Mouse (Mus musculus) right cerebral cortex, postnatal 10 days (tissue): ENCODE results near the gene Hif3a.

Experiments
- DNase-seq, 2 experiments: peaks; one replicate each; pipeline ENCODE4 v3.0.0; 2021; ENCODE audit warnings: low spot score in 2 of 2

Hif3a gene

DNA sequence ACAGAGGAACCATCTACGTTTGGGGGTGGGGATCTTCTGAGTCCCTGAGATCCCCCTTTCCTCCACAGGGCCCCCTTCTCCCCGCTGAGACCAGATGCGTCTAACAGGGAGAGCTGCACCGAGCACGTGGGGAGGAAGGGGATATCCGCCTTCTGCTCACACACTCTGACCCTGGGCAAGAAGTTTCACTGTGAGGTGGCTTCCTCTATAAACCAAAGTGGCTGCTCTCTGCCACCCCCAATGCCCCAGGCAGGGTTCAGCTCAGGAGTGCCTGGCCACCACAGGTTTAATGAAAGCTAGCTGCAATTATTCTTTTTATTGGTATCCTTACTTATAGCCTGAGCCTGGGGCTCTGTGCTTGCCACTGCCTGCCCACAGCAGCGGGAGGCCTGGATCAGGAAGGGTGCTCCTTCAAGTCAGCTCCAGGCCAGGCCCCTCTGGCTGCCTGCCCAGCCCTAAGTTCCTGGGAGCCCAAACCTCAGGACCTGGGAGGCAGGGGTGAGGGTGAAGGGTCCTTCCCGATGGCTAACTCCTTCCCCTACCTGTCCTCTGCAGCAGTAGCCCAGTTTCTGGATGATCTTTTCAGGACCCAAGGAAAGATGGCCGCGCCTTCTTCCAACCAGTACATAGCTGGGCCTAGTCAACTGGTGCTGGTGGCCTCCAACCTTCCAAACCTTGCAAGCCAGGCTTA lies 37.3 kb downstream of the Hif3a start:
- DNase-seq: no peak

GRCm38 (mm10) chr7:17024141-17024540 lies 38.1 kb downstream of the Hif3a start:
- DNase-seq: no peak

GRCm38 (mm10) chr7:17023701-17024100 lies 38.5 kb downstream of the Hif3a start:
- no peak for DNase-seq

- DNase-seq: no peak
Observed at GRCm38 (mm10) chr7:17022176-17022575, 40.1 kb downstream of the Hif3a start.

- DNase-seq: no peak
Observed at GRCm38 (mm10) chr7:17019426-17020166, 42.6 kb downstream of the Hif3a start.

DNA sequence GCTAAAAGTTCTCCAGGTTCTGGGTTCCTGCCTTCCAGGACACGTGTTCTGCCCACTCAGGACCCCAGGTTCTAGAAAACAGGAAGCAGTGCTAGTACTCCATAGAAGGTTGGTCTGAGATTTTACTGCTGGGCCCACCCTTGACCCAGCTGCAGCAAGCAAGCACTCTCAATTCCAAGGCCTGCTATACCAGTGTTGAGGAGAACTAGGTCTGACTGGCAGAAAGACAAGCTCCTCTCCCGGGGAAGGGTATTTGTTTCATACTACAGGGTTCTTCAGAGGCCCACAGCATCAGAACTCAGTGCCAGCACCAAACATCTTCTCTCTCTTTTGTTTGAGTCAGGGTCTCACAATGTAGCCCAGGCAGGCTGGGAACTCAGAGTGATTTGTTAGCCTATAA lies 44.3 kb downstream of the Hif3a start:
- DNase-seq: no peak

GRCm38 (mm10) chr7:17017036-17017435 lies 45.2 kb downstream of the Hif3a start:
- DNase-seq: peak; percentile 96

- DNase-seq: no peak
Observed at GRCm38 (mm10) chr7:17015381-17015780, 46.8 kb downstream of the Hif3a start.

DNA sequence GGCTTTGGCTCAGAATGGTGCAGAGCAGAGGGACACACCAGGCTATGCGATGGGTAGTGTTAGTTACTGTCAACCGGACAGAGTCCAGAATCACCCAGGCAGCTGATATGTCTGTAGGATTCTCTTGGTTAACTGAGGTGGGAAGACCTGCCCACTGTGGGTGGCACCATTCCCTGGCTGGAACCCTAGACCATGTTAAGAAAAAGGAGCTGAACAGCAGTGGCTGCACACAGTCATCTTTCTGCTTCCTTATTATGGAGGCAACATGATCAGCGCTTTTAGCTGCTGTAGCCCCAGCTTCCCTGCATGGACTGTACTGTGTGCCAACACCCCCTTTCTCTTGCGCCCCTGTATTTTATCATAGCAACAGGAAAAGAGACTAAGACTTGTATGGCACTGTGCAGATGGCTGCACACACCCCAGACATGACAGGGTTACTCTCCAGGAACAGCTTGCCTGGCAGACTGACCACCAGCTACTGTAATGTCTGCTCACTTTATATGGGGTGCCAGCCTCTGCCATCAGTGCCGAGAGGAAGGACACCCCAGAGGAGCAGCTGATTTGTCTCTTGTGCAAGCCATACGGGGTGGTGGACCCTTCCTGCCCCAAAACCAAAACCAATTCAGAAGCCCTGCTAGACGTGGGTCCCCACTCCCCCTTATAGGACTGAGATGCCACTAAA lies 50.2 kb downstream of the Hif3a start:
- no peak for DNase-seq

- no peak for DNase-seq
Observed at GRCm38 (mm10) chr7:17010010-17010347, 52.2 kb downstream of the Hif3a start.

DNA sequence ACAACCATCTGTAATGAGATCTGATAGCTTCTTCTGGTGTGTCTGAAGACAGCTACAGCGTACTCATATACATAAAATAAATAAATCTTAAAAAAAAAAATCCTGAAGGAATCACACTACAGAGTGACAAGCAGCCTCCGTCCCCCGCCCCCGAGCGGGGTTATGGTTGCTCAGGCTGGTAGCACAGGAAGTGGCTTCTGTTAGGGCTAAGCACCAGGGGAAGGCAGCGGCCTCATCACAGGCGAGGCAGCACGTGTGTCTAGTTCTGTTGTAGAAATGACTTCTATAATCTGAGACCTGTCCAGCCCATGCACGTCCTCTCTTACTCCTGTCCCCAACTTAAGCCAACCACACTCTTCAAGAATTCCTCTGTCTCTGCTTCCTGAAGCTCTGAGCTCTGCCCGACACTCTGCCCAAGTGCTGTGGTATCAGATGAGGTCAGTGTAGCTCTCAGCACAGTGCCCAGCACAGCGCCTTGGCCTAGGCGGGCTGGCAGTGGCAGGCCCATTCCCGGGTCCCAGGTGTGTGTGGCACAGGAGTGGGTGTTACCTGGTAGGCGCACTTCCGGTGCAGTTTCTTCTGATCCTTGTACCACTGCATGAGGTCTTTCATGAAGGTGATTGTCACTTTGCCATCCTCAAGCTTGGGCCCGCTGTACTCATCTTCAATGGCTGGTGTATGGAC lies 52.8 kb downstream of the Hif3a start:
- DNase-seq: no peak

DNA sequence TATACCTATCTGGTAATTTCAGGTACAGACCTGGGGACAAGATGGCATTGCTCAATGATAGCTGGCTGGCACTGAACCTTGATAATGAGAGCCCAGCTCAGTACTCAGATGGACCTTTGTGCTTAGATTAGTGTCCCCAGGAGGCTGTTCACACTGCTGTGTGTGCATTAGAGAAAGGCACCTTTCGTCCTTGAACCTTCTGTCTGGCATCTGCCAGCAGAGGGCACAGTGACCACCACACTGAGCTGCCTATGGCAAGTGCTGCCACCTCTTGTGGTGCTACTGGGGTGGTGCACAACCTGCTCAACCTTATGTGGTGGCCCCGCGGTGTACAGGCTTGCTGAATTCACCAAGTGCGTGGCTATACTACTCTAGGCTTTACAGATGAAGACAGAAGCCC lies 54.9 kb downstream of the Hif3a start:
- no peak for DNase-seq

- no peak for DNase-seq
Observed at GRCm38 (mm10) chr7:17004716-17005115, 57.5 kb downstream of the Hif3a start.

GRCm38 (mm10) chr7:17003230-17003960 lies 58.8 kb downstream of the Hif3a start:
- DNase-seq: no peak

DNA sequence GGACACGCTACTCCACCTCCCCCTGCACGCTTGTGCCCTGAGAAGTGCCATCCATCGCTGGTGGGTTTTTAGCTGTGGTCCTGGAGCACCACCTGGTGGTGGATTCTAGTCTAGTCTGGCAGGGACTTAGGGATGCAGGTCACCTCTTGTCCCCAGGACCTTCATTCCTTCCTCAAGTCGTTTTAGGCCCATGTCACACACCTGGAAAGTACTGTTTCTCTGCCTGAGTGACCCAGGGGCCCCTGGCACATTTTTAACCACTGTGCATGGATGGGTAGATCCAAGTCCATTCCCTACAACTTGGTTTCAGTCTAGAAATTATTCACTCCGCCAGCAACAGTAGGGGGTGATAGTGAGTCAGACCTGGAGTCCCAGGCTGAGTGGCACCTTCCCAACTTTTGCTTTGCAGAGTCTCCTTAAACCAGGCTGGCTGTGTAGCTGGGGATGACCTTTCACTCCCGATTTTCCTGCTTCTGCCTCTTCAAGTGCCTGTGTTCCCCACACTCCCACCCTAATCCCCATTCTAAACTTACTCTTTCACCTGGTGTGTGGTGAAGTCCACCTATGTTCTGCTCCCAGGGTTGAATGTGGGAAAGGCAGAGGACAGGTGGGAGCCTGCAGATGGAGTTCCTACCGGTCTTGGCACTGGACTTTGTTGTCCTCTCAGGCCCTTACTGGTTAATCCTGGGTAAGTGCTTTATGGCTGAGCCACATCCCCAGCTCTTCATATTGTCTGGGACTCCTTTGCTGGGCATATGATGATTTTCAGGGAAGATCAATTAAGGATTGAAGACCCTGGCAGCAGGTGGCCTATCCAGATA lies 59.6 kb downstream of the Hif3a start:
- peak; percentile 85 to 90 for DNase-seq

- peak; percentile 83 to 88 for DNase-seq
Observed at GRCm38 (mm10) chr7:16999650-17000049, 62.6 kb downstream of the Hif3a start.

DNA sequence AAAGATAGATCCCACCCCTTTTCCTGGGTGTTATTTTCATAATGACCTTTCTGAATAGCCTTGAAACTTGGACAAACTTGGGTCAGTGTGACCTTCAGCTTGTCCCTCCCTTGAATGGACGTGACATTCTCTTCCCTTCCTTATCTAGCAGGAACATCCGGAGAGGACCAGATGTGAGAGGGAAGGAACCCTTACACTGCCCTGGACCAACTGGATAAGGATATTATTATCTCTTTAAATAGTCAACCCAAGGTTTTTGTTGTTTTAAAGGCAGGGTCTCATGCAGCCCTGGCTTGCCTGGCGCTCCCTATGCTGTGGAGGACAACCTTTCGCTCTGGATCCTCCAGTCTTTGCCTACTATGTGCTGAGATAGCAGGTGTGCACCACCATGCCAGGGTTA lies 63.0 kb downstream of the Hif3a start:
- DNase-seq: no peak

DNA sequence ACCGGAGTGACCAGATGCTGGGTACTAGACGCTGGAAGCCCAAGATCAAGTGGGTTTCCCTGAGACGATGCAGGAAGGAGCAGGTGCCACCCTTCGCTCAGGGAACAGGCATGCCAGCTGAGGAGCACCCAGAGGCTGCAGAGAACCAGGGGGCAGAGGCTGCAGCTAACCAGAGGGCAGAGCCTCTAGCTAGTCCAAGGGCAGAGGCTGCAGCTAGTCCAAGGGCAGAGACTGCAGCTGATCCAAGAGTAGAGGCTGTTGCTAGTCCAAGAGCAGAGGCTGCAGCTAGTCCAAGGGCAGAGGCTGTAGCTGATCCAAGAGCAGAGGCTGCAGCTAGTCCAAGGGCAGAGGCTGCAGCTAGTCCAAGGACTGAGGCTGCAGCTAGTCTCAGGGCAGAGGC lies 66.9 kb downstream of the Hif3a start:
- DNase-seq: no peak

DNA sequence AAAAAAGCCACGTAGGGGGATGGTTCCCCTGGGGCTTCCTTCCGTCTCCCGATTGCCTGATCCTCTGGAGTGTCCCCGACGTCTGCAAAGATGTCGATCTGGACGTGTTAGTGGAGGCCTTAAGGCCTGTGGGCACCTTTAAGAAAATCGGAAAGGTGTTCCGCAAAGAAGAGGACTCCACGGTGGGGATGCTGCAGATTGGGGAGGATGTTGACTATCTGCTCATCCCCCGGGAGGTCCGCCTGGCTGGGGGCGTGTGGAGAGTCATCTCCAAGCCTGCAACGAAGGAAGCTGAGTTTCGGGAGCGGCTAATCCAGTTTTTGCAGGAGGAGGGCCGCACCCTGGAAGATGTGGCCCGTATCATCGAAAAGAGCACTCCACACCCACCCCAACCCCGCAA lies 67.8 kb downstream of the Hif3a start:
- no peak for DNase-seq

DNA sequence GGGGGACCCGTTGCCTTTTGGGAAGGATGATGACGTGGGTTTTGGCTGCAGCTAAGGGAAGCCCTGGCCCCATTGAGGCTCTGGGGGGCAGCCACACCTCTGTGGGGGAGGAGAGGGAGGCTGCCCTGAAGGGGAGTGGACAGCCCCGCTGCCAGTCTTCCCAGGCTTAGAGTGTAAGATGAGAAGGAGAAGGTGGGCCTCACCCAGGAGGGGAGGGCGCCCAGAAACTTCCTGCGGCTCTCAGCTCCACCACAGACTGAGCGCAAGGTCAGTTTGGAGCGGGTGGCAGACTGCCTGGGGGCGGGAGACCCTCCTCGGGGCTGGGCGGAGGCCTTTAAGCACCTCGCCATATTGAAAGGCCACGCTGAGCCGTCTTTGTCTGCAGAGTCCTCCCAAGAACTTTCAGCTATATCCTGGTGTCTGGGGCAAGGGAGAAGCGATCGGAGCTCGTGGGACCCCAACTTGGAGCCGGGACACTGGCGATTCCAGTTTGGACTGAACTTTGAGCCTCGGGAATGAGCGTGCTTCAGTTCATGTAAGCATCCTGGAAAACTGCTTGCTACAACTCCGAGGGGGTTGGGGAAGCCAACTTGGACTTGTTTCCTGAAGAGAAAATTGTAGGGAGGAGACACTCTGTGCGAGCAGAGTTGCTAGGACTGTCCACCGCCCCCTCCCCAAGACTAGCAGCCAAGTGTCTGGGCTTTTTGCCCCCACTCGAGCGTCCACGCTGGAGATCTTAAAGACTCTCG lies 68.4 kb downstream of the Hif3a start:
- DNase-seq: peak; percentile 75 to 82
